Mouse (Mus musculus) megakaryocyte, embryonic 14.5 days (primary cell): Measurements from ENCODE around the gene Akap6.

Experiments
- FLI1 ChIP-seq: IDR thresholded peaks from 2 replicates; pipeline ENCODE4 v1.6.1; 2012; ENCODE audit warnings: low read length, inconsistent platforms, mixed read lengths
- GATA1 ChIP-seq: IDR thresholded peaks from 3 replicates; pipeline ENCODE4 v1.6.1; 2012; ENCODE audit warnings: mixed read lengths, low read length, inconsistent platforms, borderline replicate concordance

DNA sequence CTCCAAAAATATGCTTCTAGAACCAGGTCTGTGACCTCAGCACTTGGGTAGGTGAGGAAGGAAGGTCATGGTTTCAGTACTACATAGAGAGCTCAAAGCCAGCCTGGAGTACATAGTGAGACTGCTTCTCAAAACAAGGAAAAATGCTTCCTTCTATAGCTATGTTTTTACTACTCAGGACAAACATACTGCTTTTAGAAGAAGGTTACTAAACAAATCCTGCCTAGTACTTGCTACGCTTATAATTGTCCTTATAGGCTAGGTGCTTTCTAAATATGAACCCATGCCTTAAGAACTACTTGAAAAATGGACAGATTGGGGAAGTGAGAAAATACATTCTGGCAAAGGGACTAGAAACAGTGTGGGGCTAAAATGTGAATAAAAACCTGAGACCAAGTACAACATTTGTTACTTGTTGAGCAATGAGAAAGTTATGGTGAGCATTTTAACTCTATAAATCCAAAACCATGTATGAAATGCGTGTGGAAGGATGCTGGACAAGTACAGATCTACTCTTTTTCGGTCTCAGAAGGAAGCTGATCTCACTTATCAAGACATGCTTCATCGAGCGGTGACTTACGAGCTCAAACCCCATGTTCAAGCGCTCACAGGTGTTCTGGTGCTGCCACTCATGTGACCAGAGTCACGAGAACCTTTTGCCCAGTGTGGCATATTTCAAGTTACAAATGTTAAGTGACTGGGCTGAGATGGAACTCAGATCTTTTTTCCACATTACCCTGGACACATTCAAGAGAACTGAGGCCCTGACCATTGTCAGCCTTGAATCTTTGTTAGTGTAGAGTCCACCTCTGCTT, 469.2 kb downstream of the Akap6 start:
- TF ChIP-seq FLI1 = no peak
- TF ChIP-seq GATA1 = no peak
